Mouse (Mus musculus) cortical plate, adult 2 months (tissue): ENCODE measurements around the gene Qtrt2. TPM values are rescaled to one million over a fixed set of nuclear protein-coding genes. Genes with fewer than 3 reads are reported as not detected.

Source experiments
- H3K27ac ChIP-seq: fragments of 200-500 bp; 2 replicates; pipeline ENCODE4 v1.5.1; 2012; ENCODE audit warnings: low read length, control low read depth, inconsistent platforms; ENCODE audit not compliant: insufficient read depth
- H3K4me1 ChIP-seq: fragments of 200-500 bp; 2 replicates; pipeline ENCODE4 v1.6.1; 2011; ENCODE audit warnings: low read length; ENCODE audit not compliant: control insufficient read depth, insufficient read depth
- H3K4me3 ChIP-seq: fragments of 200-500 bp; 2 replicates; pipeline ENCODE4 v1.5.1; 2011; ENCODE audit warnings: mild to moderate bottlenecking, low read length, control low read depth; ENCODE audit not compliant: insufficient read depth
- CTCF ChIP-seq: fragments of 200-500 bp; IDR thresholded peaks from 2 replicates; pipeline ENCODE4 v1.5.1; 2011; ENCODE audit warnings: mild to moderate bottlenecking, control low read depth, low read length; ENCODE audit not compliant: insufficient read depth; ENCODE audit errors: extremely low read depth
- POLR2A ChIP-seq: fragments of 200-500 bp; IDR thresholded peaks from 2 replicates; pipeline ENCODE4 v1.6.1; 2011; ENCODE audit warnings: mild to moderate bottlenecking, low read length, control low read depth; ENCODE audit not compliant: insufficient read depth; ENCODE audit errors: extremely low read depth
- polyA plus RNA-seq: library from polyadenylated mRNA; depleted of rRNA; stranded (reverse); fragments of >200 nt; gene quantifications from 2 replicates; pipeline ENCODE4 v1.2.3, GENCODE M21; 2012

Qtrt2 gene
- polyA plus RNA-seq, 1 experiment, result 36.5 TPM

GRCm38 (mm10) chr16:43958038-43958437, 31.4 kb upstream of the Qtrt2 start:
- TF ChIP-seq POLR2A (no peak), CTCF (no peak)
- Histone ChIP-seq H3K27ac (no peak overlapping the region), H3K4me1 (no peaks in the 10 kb centered on the region), H3K4me3 (no peak overlapping the region)

DNA sequence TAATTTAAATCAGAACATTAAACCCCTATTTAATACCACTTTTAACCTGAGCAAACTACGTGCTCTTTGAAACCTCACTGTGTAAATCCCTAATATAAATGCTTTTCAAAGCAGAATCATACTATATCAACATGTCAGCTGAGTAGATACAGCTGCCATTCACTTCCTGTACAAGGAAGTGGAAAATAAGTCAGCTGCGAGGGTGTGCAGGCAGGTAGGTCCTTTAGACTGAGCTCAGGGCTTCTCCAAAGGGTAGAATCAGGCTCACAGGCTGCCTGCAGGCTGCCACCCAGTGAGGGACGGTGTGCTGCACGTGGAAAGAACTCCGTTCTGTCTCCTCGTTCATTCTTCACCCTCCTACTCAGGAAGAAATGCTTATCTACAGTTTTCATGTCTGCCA, 28.3 kb upstream of the Qtrt2 start:
- Histone ChIP-seq H3K27ac (no peak overlapping the region), H3K4me3 (no peak overlapping the region), H3K4me1 (no peaks in the 10 kb centered on the region)
- TF ChIP-seq CTCF, result no peak

GRCm38 (mm10) chr16:43951591-43951990, 25.0 kb upstream of the Qtrt2 start:
- Histone ChIP-seq H3K4me1 (peaks cover 3% of the 10 kb centered on the region), H3K27ac (no peak overlapping the region), H3K4me3 (no peak overlapping the region)
- TF ChIP-seq CTCF (no peak), POLR2A (no peak)

- TF ChIP-seq POLR2A (no peak), CTCF (no peak)
- Histone ChIP-seq H3K4me3 (no peak overlapping the region), H3K27ac (no peak overlapping the region), H3K4me1 (peaks cover 3% of the 10 kb centered on the region)
Observed at GRCm38 (mm10) chr16:43945869-43946268, 19.3 kb upstream of the Qtrt2 start.

GRCm38 (mm10) chr16:43945351-43945750, 18.7 kb upstream of the Qtrt2 start:
- no peak overlapping the region for H3K4me3 ChIP-seq
- no peak overlapping the region for H3K27ac ChIP-seq

GRCm38 (mm10) chr16:43940846-43941245, 14.2 kb upstream of the Qtrt2 start:
- H3K4me3 ChIP-seq, result no peak overlapping the region
- peaks cover 3% of the 10 kb centered on the region for H3K4me1 ChIP-seq
- TF ChIP-seq POLR2A, result no peak
- TF ChIP-seq CTCF, result no peak
- H3K27ac ChIP-seq, result no peak overlapping the region

More at GRCm38 (mm10) chr16:43945351-43945750, 18.7 kb upstream of the Qtrt2 start:
- TF ChIP-seq POLR2A (no peak), CTCF (no peak)
- H3K4me1 ChIP-seq, result peaks cover 3% of the 10 kb centered on the region

DNA sequence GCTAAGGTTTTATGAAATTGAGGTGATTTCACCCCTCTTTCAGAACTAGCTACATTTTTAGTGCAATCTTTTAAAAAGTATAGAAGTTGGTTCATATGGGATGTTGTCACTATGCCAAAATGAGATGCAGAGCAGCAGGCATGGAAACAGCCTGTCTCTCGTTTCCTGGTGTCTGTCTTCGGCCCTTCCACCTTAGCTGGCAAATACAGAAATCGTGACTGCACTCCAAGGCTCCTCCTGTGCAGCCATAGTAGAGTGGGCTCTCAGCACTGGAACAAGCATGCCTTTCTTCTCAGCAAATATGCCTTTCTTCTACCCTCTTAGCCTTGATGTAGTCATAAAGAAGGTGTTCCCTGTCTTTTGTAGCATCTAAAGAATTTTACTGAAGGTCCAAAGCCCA, 9.3 kb upstream of the Qtrt2 start:
- Histone ChIP-seq H3K27ac (peak overlapping the region; percentile 94), H3K4me3 (no peak overlapping the region), H3K4me1 (peaks cover 14% of the 10 kb centered on the region)
- TF ChIP-seq CTCF, result no peak
- TF ChIP-seq POLR2A, result no peak

GRCm38 (mm10) chr16:43935367-43935766, 8.8 kb upstream of the Qtrt2 start:
- peaks cover 14% of the 10 kb centered on the region for H3K4me1 ChIP-seq
- peak overlapping the region; percentile 72 for H3K27ac ChIP-seq
- H3K4me3 ChIP-seq, result no peak overlapping the region
- TF ChIP-seq POLR2A (no peak), CTCF (no peak)

- Histone ChIP-seq H3K27ac (peak overlapping the region; percentile 35; the same call in 1 of the 2 replicates), H3K4me1 (peaks cover 14% of the 10 kb centered on the region), H3K4me3 (no peak overlapping the region)
- TF ChIP-seq POLR2A (no peak), CTCF (no peak)
Observed at GRCm38 (mm10) chr16:43934856-43935255, 8.2 kb upstream of the Qtrt2 start.

DNA sequence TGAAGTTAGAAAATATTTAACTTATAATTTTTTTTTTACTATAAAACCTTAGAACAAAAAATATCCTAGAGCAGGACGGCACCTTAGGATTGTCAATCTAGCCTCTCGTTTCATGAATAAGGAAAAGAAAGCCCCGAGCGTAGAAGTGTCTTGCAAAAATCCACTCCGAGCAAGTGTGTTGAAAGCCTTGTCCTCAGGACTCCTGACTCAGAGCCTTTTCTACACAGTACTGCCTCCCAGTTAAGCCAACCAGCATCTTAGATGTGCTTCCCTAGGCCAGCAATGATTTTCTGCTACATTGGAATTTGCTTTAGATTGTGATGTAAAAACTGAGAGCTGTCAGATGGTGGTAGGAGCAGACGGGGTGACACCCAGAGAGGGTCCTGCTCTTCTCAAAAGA, 6.4 kb upstream of the Qtrt2 start:
- Histone ChIP-seq H3K4me1 (peaks cover 14% of the 10 kb centered on the region), H3K4me3 (no peak overlapping the region), H3K27ac (no peak overlapping the region; the same call in 1 of the 2 replicates)
- TF ChIP-seq CTCF, result no peak
- TF ChIP-seq POLR2A, result no peak

GRCm38 (mm10) chr16:43932319-43932718, 5.7 kb upstream of the Qtrt2 start:
- no peak overlapping the region for H3K4me3 ChIP-seq
- TF ChIP-seq POLR2A (no peak), CTCF (no peak)
- peaks cover 14% of the 10 kb centered on the region for H3K4me1 ChIP-seq
- H3K27ac ChIP-seq, result no peak overlapping the region
